Mouse (Mus musculus) embryonic facial prominence, embryonic 10.5 days (tissue): ENCODE data around the gene Dusp19. TPM values are rescaled to one million over a fixed set of nuclear protein-coding genes. Genes with fewer than 3 reads are reported as not detected.

ENCODE experiments used
- DNase-seq: peaks from one replicate; pipeline ENCODE4 v3.0.0-alpha.2; 2017; ENCODE audit warnings: low spot score
- H3K27ac ChIP-seq: fragments of 300-500 bp; sonication (generic); replicated peaks from 2 replicates; pipeline ENCODE4 v1.5.1; 2016; ENCODE audit warnings: mild to moderate bottlenecking
- H3K27me3 ChIP-seq: fragments of 300-500 bp; sonication (generic); replicated peaks from 2 replicates; pipeline ENCODE4 v1.6.1; 2016; ENCODE audit warnings: low read depth, mild to moderate bottlenecking; ENCODE audit not compliant: poor library complexity, severe bottlenecking
- H3K36me3 ChIP-seq: fragments of 300-500 bp; sonication (generic); replicated peaks from 2 replicates; pipeline ENCODE4 v1.6.1; 2016; ENCODE audit warnings: mild to moderate bottlenecking, moderate library complexity
- H3K4me1 ChIP-seq: fragments of 300-500 bp; sonication (generic); 2 replicates; pipeline ENCODE4 v1.6.1; 2016
- H3K4me3 ChIP-seq: fragments of 300-500 bp; sonication (generic); 2 replicates; pipeline ENCODE4 v1.5.1; 2016; ENCODE audit warnings: mild to moderate bottlenecking, moderate library complexity
- H3K9me3 ChIP-seq: fragments of 300-500 bp; sonication (generic); 2 replicates; pipeline ENCODE4 v1.6.1; 2016; ENCODE audit warnings: mild to moderate bottlenecking
- WGBS: fragments of 180-500 bp; shearing (Covaris S2); methylation state at CpG from one replicate; pipeline ENCODE4 v1.1.7; 2016; 5-methylcytosine and 5-hydroxymethylcytosine counted together
- microRNA counts: library from miRNA; unstranded; fragments of <30 nt; microRNA quantifications from one replicate; lab custom pipeline; 2017
- microRNA-seq: library from miRNA; unstranded; fragments of <30 nt; microRNA quantifications from one replicate; pipeline ENCODE4, GENCODE M21; 2017
- polyA plus RNA-seq: library from polyadenylated mRNA; unstranded; fragments of >200 nt; fragmentation: Nextera tagmentation; extraction: Ambion mirVana; gene quantifications from 2 replicates; pipeline ENCODE4 v1.2.1, GENCODE M21; 2016

The Dusp19 gene
- polyA plus RNA-seq, 1 experiment from 2014 or later, result 16.0 TPM

- Histone ChIP-seq H3K27me3 (no peaks in the 10 kb centered on the region), H3K9me3 (no peaks in the 10 kb centered on the region), H3K4me3 (no peak overlapping the region), H3K27ac (no peak overlapping the region), H3K4me1 (no peaks in the 10 kb centered on the region), H3K36me3 (peaks cover 76% of the 10 kb centered on the region)
- no peak for DNase-seq
Observed at GRCm38 (mm10) chr2:80661414-80661813, 44.6 kb downstream of the Dusp19 start.

- WGBS, result 95% methylated on average over 2 of the region's 2 CpGs
- no peaks in the 10 kb centered on the region for H3K4me1 ChIP-seq
- no peak overlapping the region for H3K27ac ChIP-seq
- no peaks in the 10 kb centered on the region for H3K9me3 ChIP-seq
- H3K36me3 ChIP-seq, result peaks cover 71% of the 10 kb centered on the region
- no peak overlapping the region for H3K4me3 ChIP-seq
- no peak for DNase-seq
- no peaks in the 10 kb centered on the region for H3K27me3 ChIP-seq
Observed at GRCm38 (mm10) chr2:80662682-80663081, 45.8 kb downstream of the Dusp19 start.

- H3K9me3 ChIP-seq, result no peaks in the 10 kb centered on the region
- no peak for DNase-seq
- no peak overlapping the region for H3K27ac ChIP-seq
- peaks cover 42% of the 10 kb centered on the region for H3K36me3 ChIP-seq
- H3K27me3 ChIP-seq, result no peaks in the 10 kb centered on the region
- WGBS, result 94% methylated on average over 5 of the region's 5 CpGs
- no peak overlapping the region for H3K4me3 ChIP-seq
- H3K4me1 ChIP-seq, result peaks cover 2% of the 10 kb centered on the region
Observed at GRCm38 (mm10) chr2:80667396-80667964, 50.6 kb downstream of the Dusp19 start.

- H3K27me3 ChIP-seq, result no peaks in the 10 kb centered on the region
- WGBS, result 80% methylated on average over 11 of the region's 11 CpGs
- DNase-seq, result no peak
- peaks cover 5% of the 10 kb centered on the region for H3K4me1 ChIP-seq
- no peak overlapping the region for H3K4me3 ChIP-seq
- no peaks in the 10 kb centered on the region for H3K9me3 ChIP-seq
- no peak overlapping the region for H3K27ac ChIP-seq
- H3K36me3 ChIP-seq, result peaks cover 26% of the 10 kb centered on the region
Observed at GRCm38 (mm10) chr2:80669868-80670666, 53.2 kb downstream of the Dusp19 start.

GRCm38 (mm10) chr2:80678803-80679202 is 62.0 kb downstream of the Dusp19 start:
- Histone ChIP-seq H3K4me3 (no peak overlapping the region), H3K27ac (no peak overlapping the region), H3K4me1 (no peaks in the 10 kb centered on the region), H3K27me3 (no peaks in the 10 kb centered on the region), H3K36me3 (no peaks in the 10 kb centered on the region), H3K9me3 (no peaks in the 10 kb centered on the region)
- 88% methylated on average over 8 of the region's 8 CpGs for WGBS
- no peak for DNase-seq

MicroRNA genes within 50 kb of the gene (microRNA counts, 519-probe panel; counts per million panel counts)
- 188 counts per million, percentile 57 among the panel's probes with 10 or more counts for microRNA mmu-miR-684 (lab: Ali Mortazavi, UCI)

Small RNAs within 50 kb of the gene (microRNA-seq; reads per million reads assigned to microRNA genes)
- not detected for gene Mir684-1

Other genes starting within 250 kb of the Dusp19 start
- gene Frzb, start 169.4 kb upstream of the Dusp19 start, polyA plus RNA-seq, result 72.0 and 74.6 TPM in 2 replicates
- 66.6 and 69.5 TPM in 2 replicates for gene Nckap1, start 35.7 kb upstream of the Dusp19 start, polyA plus RNA-seq
- gene Nup35, start 191 bp downstream of the Dusp19 start, polyA plus RNA-seq, result 64.1 and 68.1 TPM in 2 replicates